Mouse (Mus musculus): ENCODE results near the gene Olfr1360.

Olfr1360 gene

DNA sequence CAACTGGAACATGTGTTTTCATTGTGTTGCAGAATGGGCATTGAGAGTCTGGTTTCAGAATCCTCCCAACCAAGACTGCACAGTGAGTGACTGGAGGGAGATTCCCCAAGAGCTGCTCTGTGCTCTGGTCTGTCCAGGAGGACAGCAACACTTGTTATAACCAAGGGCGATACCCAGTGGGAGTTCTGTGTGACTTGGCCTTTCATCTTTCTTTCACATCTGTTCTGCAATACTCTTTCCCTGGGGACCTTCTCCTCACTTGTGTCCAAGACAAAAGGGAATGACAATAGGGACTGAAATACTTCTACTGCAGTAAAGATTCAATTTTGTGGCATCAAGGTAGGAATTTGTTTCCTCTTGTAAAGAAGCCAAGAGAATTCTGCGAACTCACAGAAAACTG lies 34.8 kb downstream of the Olfr1360 start, which contains the start of gene Olfr11:
Olfr11 (minus strand) TSS at position 101 of the 400 bp plus-strand sequence.
- no peak for DNase-seq (ENCODE audit: low spot score)
